Mouse (Mus musculus): ENCODE measurements around the gene Smim14. TPM values are rescaled to one million over a fixed set of nuclear protein-coding genes. Genes with fewer than 3 reads are reported as not detected.

Smim14 gene
- polyA plus RNA-seq, 1 experiment = 47.3 TPM

GRCm38 (mm10) chr5:65513506-65513905, 23.5 kb downstream of the Smim14 start:
- Histone ChIP-seq H3K4me1 (ENCODE audit: control insufficient read depth, insufficient read depth, low read length) (no peaks in the 10 kb centered on the region), H3K9ac (ENCODE audit: low read depth, poor library complexity, severe bottlenecking) (no peak overlapping the region)
- TF ChIP-seq CTCF (IDR thresholded peaks at IDR 0.05; ENCODE audit: low read depth, low read length) = no peak
- no peak for TF ChIP-seq POLR2A (IDR thresholded peaks at IDR 0.05; ENCODE audit: insufficient read depth, low read length)
- no peak for TF ChIP-seq EP300 (IDR thresholded peaks at IDR 0.05; ENCODE audit: insufficient read depth, low read depth, low read length)

GRCm38 (mm10) chr5:65508395-65508794, 28.6 kb downstream of the Smim14 start:
- Histone ChIP-seq H3K9ac (ENCODE audit: low read depth, poor library complexity, severe bottlenecking) (no peak overlapping the region), H3K36me3 (ENCODE audit: control insufficient read depth, insufficient read depth, low read length, poor library complexity, severe bottlenecking) (no peaks in the 10 kb centered on the region), H3K27ac (ENCODE audit: insufficient read depth, low read length) (no peak overlapping the region), H3K4me1 (ENCODE audit: control insufficient read depth, insufficient read depth, low read length) (no peaks in the 10 kb centered on the region), H3K27me3 (ENCODE audit: control insufficient read depth, insufficient read depth, low read length, poor library complexity, severe bottlenecking) (no peaks in the 10 kb centered on the region), H3K4me3 (ENCODE audit: low read depth, low read length) (no peak overlapping the region), H3K9me3 (replicated peaks; ENCODE audit: control insufficient read depth, insufficient read depth, low read length, poor library complexity, severe bottlenecking) (no peaks in the 10 kb centered on the region)
- TF ChIP-seq EP300 (IDR thresholded peaks at IDR 0.05; ENCODE audit: insufficient read depth, low read depth, low read length) (no peak), CTCF (IDR thresholded peaks at IDR 0.05; ENCODE audit: low read depth, low read length) (no peak)

More at GRCm38 (mm10) chr5:65513506-65513905, 23.5 kb downstream of the Smim14 start:
- Histone ChIP-seq H3K27ac (ENCODE audit: insufficient read depth, low read length) (no peak overlapping the region), H3K27me3 (ENCODE audit: control insufficient read depth, insufficient read depth, low read length, poor library complexity, severe bottlenecking) (no peaks in the 10 kb centered on the region), H3K9me3 (replicated peaks; ENCODE audit: control insufficient read depth, insufficient read depth, low read length, poor library complexity, severe bottlenecking) (no peaks in the 10 kb centered on the region), H3K4me3 (ENCODE audit: low read depth, low read length) (no peak overlapping the region), H3K36me3 (ENCODE audit: control insufficient read depth, insufficient read depth, low read length, poor library complexity, severe bottlenecking) (no peaks in the 10 kb centered on the region)

- no peaks in the 10 kb centered on the region for H3K9me3 ChIP-seq (replicated peaks; ENCODE audit: control insufficient read depth, insufficient read depth, low read length, poor library complexity, severe bottlenecking)
- H3K27ac ChIP-seq (ENCODE audit: insufficient read depth, low read length) = no peak overlapping the region
- no peak overlapping the region for H3K4me3 ChIP-seq (ENCODE audit: low read depth, low read length)
- TF ChIP-seq POLR2A (IDR thresholded peaks at IDR 0.05; ENCODE audit: insufficient read depth, low read length) = no peak
- no peaks in the 10 kb centered on the region for H3K36me3 ChIP-seq (ENCODE audit: control insufficient read depth, insufficient read depth, low read length, poor library complexity, severe bottlenecking)
- no peak overlapping the region for H3K9ac ChIP-seq (ENCODE audit: low read depth, poor library complexity, severe bottlenecking)
- no peaks in the 10 kb centered on the region for H3K4me1 ChIP-seq (ENCODE audit: control insufficient read depth, insufficient read depth, low read length)
- no peaks in the 10 kb centered on the region for H3K27me3 ChIP-seq (ENCODE audit: control insufficient read depth, insufficient read depth, low read length, poor library complexity, severe bottlenecking)
Observed at GRCm38 (mm10) chr5:65505786-65506185, 31.2 kb downstream of the Smim14 start.

- Histone ChIP-seq H3K9ac (ENCODE audit: low read depth, poor library complexity, severe bottlenecking) (no peak overlapping the region), H3K9me3 (replicated peaks; ENCODE audit: control insufficient read depth, insufficient read depth, low read length, poor library complexity, severe bottlenecking) (no peaks in the 10 kb centered on the region), H3K27ac (ENCODE audit: insufficient read depth, low read length) (no peak overlapping the region), H3K27me3 (ENCODE audit: control insufficient read depth, insufficient read depth, low read length, poor library complexity, severe bottlenecking) (no peaks in the 10 kb centered on the region), H3K36me3 (ENCODE audit: control insufficient read depth, insufficient read depth, low read length, poor library complexity, severe bottlenecking) (no peaks in the 10 kb centered on the region), H3K4me3 (ENCODE audit: low read depth, low read length) (no peak overlapping the region), H3K4me1 (ENCODE audit: control insufficient read depth, insufficient read depth, low read length) (no peaks in the 10 kb centered on the region)
- TF ChIP-seq EP300 (IDR thresholded peaks at IDR 0.05; ENCODE audit: insufficient read depth, low read depth, low read length) = no peak
- TF ChIP-seq CTCF (IDR thresholded peaks at IDR 0.05; ENCODE audit: low read depth, low read length) = no peak
- no peak for TF ChIP-seq POLR2A (IDR thresholded peaks at IDR 0.05; ENCODE audit: insufficient read depth, low read length)
Observed at GRCm38 (mm10) chr5:65501407-65501806, 35.6 kb downstream of the Smim14 start.

GRCm38 (mm10) chr5:65500231-65500630, 36.8 kb downstream of the Smim14 start:
- Histone ChIP-seq H3K9ac (ENCODE audit: low read depth, poor library complexity, severe bottlenecking) (no peak overlapping the region), H3K36me3 (ENCODE audit: control insufficient read depth, insufficient read depth, low read length, poor library complexity, severe bottlenecking) (no peaks in the 10 kb centered on the region), H3K9me3 (replicated peaks; ENCODE audit: control insufficient read depth, insufficient read depth, low read length, poor library complexity, severe bottlenecking) (no peaks in the 10 kb centered on the region), H3K4me1 (ENCODE audit: control insufficient read depth, insufficient read depth, low read length) (no peaks in the 10 kb centered on the region), H3K4me3 (ENCODE audit: low read depth, low read length) (no peak overlapping the region), H3K27me3 (ENCODE audit: control insufficient read depth, insufficient read depth, low read length, poor library complexity, severe bottlenecking) (no peaks in the 10 kb centered on the region), H3K27ac (ENCODE audit: insufficient read depth, low read length) (no peak overlapping the region)
- TF ChIP-seq EP300 (IDR thresholded peaks at IDR 0.05; ENCODE audit: insufficient read depth, low read depth, low read length) = no peak
- TF ChIP-seq POLR2A (IDR thresholded peaks at IDR 0.05; ENCODE audit: insufficient read depth, low read length) = no peak
- TF ChIP-seq CTCF (IDR thresholded peaks at IDR 0.05; ENCODE audit: low read depth, low read length) = no peak

- H3K36me3 ChIP-seq (ENCODE audit: control insufficient read depth, insufficient read depth, low read length, poor library complexity, severe bottlenecking) = no peaks in the 10 kb centered on the region
- H3K4me3 ChIP-seq (ENCODE audit: low read depth, low read length) = peak within 1 kb of the TSS; percentile 72
- H3K4me1 ChIP-seq (ENCODE audit: control insufficient read depth, insufficient read depth, low read length) = no peaks in the 10 kb centered on the region
- TF ChIP-seq EP300 (IDR thresholded peaks at IDR 0.05; ENCODE audit: insufficient read depth, low read depth, low read length) (no peak), CTCF (IDR thresholded peaks at IDR 0.05; ENCODE audit: low read depth, low read length) (no peak), POLR2A (IDR thresholded peaks at IDR 0.05; ENCODE audit: insufficient read depth, low read length) (no peak)
- H3K9ac ChIP-seq (ENCODE audit: low read depth, poor library complexity, severe bottlenecking) = peak within 1 kb of the TSS; percentile 78
- H3K27ac ChIP-seq (ENCODE audit: insufficient read depth, low read length) = no peak within 1 kb of the TSS
- no peaks in the 10 kb centered on the region for H3K27me3 ChIP-seq (ENCODE audit: control insufficient read depth, insufficient read depth, low read length, poor library complexity, severe bottlenecking)
- no peaks in the 10 kb centered on the region for H3K9me3 ChIP-seq (replicated peaks; ENCODE audit: control insufficient read depth, insufficient read depth, low read length, poor library complexity, severe bottlenecking)
Observed at GRCm38 (mm10) chr5:65492716-65493531, 44.1 kb downstream of the Smim14 start, which contains the start of gene Gm43552. Gene Gm43552 (minus strand): TSS chr5:65492833.
